Mouse (Mus musculus) right cerebral cortex, postnatal 4 days (tissue): ENCODE data around the gene Enox1.

Experiments
- DNase-seq: peaks from one replicate; pipeline ENCODE4 v3.0.0-alpha.2; 2022

Enox1 gene

GRCm38 (mm10) chr14:77470577-77470976 lies 314.0 kb downstream of the Enox1 start:
- DNase-seq = no peak

DNA sequence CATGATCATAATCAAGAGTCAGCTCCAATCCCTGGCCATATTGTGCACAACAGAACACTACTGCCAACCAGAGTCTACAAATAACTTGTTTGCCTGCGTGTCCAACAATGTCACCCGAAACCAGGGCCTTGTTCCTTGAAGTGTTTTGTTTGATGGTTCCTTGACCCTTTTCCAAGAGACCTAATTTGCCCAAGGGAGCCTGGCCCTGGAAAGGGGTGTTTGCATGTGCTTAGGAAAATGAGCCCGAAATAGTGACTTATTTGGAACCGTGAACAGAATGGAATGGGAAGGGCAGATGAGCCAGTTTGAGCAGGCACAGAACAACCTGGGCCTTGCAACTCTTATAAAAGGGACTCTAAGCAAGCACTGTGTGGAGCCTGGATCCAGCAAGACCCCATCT lies 316.9 kb downstream of the Enox1 start:
- DNase-seq = no peak

- no peak for DNase-seq
These were observed 317.5 kb downstream of the Enox1 start for GRCm38 (mm10) chr14:77474026-77474425.

GRCm38 (mm10) chr14:77475134-77475820 lies 318.7 kb downstream of the Enox1 start:
- DNase-seq = no peak

- DNase-seq = no peak
These were observed 321.1 kb downstream of the Enox1 start for GRCm38 (mm10) chr14:77477704-77478103.

- DNase-seq = no peak
These were observed 321.6 kb downstream of the Enox1 start for GRCm38 (mm10) chr14:77478210-77478609.

- no peak for DNase-seq
These were observed 322.1 kb downstream of the Enox1 start for GRCm38 (mm10) chr14:77478692-77479091.

- DNase-seq = no peak
These were observed 326.5 kb downstream of the Enox1 start for GRCm38 (mm10) chr14:77483076-77483475.

DNA sequence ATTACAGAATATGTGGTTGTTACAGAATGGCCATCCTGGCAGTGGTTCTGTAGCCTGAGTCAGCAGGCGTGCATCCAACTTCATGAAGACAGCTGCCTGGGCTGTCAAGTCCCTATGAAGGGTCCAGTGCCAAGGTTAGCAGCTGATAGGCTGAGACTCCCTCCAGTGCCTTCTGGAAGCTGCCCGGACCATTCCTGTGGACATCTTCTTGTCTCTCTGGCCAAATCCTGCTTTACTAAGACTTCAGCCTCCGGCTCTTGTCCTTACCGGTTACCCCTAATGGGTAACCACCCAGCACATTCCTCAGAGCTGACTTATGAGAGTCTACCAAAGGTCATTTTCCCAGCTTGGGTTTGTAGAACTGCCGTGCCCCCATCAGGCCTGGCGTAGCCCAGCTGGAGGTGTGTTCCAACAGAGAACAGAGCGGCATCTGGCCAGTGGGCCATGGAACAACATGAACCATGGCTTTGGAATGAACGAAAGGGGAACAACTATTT lies 328.4 kb downstream of the Enox1 start:
- no peak for DNase-seq

DNA sequence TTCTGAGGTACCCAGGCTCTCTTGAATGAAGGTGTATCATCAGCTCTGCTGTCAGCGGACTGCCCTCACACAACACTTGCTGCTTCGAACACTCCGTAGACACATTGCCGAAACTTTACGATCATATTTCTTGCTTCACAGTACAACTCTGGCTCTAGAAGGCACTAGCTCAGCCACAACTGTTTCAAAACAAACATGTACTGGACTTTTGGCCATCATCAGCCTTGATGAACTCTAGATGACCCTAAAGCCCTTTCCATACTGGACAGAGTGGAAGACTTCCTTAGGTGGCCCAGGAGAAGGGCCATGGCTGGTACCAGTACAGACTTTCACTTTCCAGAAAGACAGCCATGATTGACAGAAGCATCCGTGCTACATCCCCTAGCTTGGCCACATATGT lies 334.1 kb downstream of the Enox1 start:
- no peak for DNase-seq

DNA sequence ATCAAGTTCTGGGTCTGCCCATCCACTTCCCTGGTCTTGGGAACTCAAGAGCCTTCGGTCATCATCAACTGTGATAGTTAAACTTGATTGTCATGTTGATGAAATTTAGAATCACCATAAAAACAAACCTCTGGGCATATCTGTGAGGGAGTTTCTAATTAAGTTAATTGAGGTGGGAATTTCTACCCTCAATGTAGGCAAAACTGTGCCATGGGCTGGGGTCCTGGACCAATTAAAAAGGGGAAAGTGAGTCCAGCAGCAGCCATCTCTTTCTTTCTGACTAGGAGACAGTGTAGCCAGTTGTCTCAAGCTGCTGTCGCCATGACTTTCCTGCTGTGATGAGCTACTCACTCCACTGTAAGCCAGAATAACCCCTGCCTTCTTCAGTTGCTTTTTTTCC lies 335.2 kb downstream of the Enox1 start:
- DNase-seq = no peak

DNA sequence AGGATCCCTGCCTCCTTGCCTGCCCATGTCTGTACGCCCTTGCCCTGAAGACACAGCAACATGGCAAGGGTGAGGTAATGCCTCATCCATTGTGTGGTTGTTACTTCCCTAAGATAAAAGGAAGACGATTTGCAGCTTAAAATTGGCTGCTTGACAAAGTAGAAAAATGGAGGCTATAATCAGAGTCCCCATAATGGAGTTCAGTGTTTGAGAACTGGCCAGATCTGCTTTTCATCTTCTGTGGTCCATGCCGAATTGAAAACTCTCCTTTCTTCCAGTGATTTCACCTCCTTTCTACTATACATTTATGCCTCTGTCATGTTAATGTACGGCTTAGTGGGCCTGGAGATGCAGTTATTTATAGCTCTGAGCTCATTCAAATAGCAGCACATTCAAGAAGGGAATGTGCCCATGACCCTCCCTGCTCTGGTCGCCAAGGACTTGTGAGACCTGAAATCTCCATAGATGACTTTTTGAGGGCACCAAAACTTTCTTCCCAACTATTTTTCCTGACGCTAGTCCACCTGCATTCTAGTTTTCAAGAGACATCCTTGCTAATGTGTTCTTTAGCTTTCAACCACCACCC lies 343.5 kb downstream of the Enox1 start:
- DNase-seq = no peak

DNA sequence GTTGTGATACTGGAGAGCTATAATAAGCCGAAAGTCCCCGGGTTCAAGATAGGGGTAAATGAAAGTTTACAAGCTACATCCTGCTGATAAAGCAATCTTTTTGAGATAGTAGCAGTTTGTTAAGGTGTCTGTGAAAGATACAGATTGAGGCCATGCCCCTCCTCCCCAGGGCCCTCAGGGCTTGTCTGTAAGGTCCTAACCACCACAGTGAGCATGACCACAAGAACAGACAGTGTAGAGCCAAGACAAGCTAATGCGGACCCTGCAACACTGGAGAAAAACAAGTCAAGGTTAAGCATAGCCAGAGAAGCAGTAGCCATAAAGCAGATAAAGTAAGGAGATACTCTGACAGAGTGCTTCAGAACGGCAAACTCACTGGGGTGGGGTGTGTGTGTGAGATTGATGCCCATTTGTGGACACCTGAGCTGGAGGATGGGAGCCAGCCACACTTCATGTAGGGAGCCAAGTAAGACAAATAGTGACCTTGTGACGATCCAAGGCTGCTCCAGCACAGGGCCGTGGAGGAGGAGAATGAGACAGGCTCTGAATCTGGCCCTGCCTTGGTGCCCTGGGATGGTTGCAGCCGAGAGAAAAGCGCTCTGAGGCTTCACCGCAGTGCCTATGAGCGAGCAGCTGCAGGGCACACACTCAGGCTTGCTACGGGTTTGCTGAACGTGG lies 348.0 kb downstream of the Enox1 start:
- DNase-seq = no peak

- no peak for DNase-seq
These were observed 349.8 kb downstream of the Enox1 start for GRCm38 (mm10) chr14:77506341-77506740.

DNA sequence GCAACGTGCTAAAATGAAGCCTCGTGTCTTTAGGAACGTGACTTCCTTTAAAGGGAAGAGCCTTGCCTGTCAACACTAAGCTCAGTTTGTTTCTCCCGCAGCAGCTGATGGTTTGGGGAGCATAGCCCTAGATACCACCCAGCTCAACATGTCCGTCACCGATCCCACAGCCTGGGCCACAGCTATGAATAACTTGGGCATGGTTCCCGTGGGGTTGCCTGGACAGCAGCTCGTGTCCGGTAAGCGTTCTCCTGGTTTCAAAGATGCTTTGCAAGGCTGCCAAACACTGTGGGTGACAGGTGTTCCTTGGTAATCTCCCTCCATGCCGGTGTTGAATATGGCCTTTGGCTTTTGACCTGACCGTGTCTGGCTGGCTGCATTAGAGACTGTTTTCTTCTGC lies 351.5 kb downstream of the Enox1 start:
- DNase-seq = no peak

- no peak for DNase-seq
These were observed 352.5 kb downstream of the Enox1 start for GRCm38 (mm10) chr14:77509042-77509441.

GRCm38 (mm10) chr14:77509924-77510323 lies 353.4 kb downstream of the Enox1 start:
- no peak for DNase-seq

GRCm38 (mm10) chr14:77511137-77511870 lies 354.7 kb downstream of the Enox1 start:
- DNase-seq = no peak

DNA sequence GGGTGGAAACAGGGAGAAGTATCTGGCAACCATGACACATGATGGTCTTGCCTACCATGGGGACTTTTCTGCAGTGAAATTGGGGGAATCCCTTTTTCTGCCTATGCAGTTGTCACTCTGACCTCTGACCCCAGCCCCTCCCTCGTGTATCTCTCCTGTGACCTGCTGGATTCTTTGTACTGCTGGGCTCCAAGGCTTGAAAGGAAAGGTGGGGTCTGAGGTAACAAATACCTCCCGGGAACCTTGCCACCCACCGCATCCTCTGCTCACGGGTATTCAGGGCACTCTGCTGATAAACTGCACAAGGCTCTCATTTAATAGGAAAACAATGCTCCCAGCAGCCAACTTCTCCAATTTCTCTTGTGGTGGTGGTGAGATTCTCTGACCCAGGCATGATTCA lies 361.5 kb downstream of the Enox1 start:
- DNase-seq = no peak

DNA sequence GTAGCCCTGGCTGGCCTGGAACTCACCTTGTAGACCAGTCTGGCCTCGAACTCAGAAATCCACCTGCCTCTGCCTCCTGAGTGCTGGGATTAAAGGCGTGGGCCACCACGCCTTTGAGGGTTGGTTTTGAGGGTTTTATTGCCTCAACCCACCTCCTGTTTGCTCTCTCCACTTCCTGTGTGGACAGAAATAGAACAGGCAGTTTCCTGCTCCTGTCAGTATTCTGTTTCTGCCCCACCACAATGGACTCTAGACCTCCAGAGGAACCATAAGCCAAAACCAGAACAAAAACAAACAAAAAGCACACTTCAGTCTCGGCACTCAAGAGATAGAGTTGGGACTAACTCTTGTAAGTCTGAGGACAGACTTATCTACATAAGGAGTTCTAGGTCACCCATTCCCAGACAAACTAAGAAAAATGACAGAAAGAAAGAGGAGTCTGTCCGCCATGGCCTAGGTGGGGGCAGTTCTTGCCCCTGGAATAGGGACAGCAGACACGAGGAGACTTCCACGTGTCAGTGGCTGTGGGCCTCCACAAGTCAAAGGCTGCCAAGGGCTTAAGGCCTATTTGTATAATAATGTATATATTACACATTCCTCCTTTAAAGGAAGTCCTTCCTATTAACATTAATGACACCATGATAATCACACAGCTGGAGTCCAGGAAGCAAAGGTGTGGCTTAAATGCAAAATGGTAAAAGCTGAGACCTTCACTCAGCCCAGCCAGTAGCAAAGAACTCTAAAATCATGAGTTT lies 362.6 kb downstream of the Enox1 start:
- DNase-seq = no peak

DNA sequence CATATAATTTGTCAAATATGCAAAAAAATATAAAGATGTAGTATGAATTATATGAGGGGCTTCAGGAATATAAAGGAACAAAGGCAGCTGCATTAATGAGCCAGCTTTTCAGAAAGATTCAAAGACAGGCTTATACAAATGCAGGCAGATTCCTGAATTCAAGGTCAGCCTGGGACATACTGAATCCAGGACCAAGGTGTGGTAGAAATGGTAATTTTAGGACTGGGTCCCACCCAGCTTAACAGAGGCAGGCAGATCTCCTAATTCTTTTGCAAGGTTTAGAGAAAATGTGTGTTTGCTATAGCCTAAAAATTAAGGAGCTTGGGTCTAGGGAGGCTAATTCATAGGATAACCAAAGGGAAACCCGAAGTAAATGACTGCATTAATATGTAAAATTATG lies 363.1 kb downstream of the Enox1 start:
- DNase-seq = no peak

DNA sequence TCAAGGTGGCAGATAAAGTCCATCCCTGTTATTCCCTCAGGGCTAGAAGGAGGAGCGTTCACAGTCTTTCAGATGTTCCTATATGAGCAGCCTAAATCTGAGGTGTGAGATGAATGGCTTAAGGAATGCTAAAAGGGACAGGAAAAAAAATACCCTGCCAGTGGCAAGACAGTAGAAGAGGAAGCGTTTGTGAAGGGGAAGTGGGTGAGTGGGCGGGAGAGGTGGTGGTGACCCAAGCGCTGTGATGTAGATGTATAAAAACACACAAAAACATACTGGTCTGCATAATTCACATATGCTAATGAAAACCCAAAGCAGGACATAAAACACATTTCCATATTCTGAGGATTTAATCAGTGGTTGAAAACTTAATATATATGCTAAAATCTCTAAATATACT lies 367.7 kb downstream of the Enox1 start:
- DNase-seq = no peak

- no peak for DNase-seq
These were observed 369.7 kb downstream of the Enox1 start for GRCm38 (mm10) chr14:77526262-77526661.
